Mouse (Mus musculus): Measurements from ENCODE around the gene Wnt2b. TPM values are rescaled to one million over a fixed set of nuclear protein-coding genes. Genes with fewer than 3 reads are reported as not detected.

The Wnt2b gene
- polyA plus RNA-seq, 2 experiments: 0.06 TPM; not detected in 1

GRCm38 (mm10) chr3:104997563-104997962 is 35.8 kb upstream of the Wnt2b start:
- H3K27me3 ChIP-seq (ENCODE audit: control insufficient read depth, insufficient read depth, low read length): no peaks in the 10 kb centered on the region; the same call in 1 of the 2 replicates
- WGBS (ENCODE audit: insufficient replicate concordance): 17% methylated on average over 6 of the region's 6 CpGs

GRCm38 (mm10) chr3:104995707-104996106 is 34.0 kb upstream of the Wnt2b start:
- H3K4me1 ChIP-seq (replicated peaks; ENCODE audit: control insufficient read depth in 2 of 2, insufficient read depth in 2 of 2, low read length in 1 of 2): no peaks in the 10 kb centered on the region
- H3K9me3 ChIP-seq (ENCODE audit: control insufficient read depth, low read length): no peaks in the 10 kb centered on the region
- no peak overlapping the region for H3K4me2 ChIP-seq (ENCODE audit: low read depth)
- ATAC-seq (ENCODE audit: insufficient read depth) (no peak), DNase-seq (ENCODE audit: low read depth in 3 of 3, low spot score in 3 of 3) (no peak)
- H3K36me3 ChIP-seq (replicated peaks; ENCODE audit: control insufficient read depth, insufficient read depth, low read depth): no peaks in the 10 kb centered on the region
- H3K27ac ChIP-seq: no peak overlapping the region
- TF ChIP-seq CTCF (IDR thresholded peaks at IDR 0.05; ENCODE audit: low read depth) (no peak), EP300 (IDR thresholded peaks at IDR 0.05; ENCODE audit: low read depth) (no peak)
- no peak overlapping the region for H3K4me3 ChIP-seq (ENCODE audit: insufficient read depth in 1 of 2, low read depth in 2 of 2, low read length in 2 of 2)
- H3K27me3 ChIP-seq (ENCODE audit: control insufficient read depth, insufficient read depth, low read length): no peaks in the 10 kb centered on the region; the same call in 1 of the 2 replicates
- 45% methylated on average over 7 of the region's 7 CpGs for WGBS (ENCODE audit: insufficient replicate concordance)
- H3K9ac ChIP-seq (replicated peaks): no peak overlapping the region

More at GRCm38 (mm10) chr3:104997563-104997962, 35.8 kb upstream of the Wnt2b start:
- Histone ChIP-seq H3K4me3 (ENCODE audit: insufficient read depth in 1 of 2, low read depth in 2 of 2, low read length in 2 of 2) (no peak overlapping the region), H3K4me2 (ENCODE audit: low read depth) (no peak overlapping the region), H3K9me3 (ENCODE audit: control insufficient read depth, low read length) (no peaks in the 10 kb centered on the region), H3K4me1 (replicated peaks; ENCODE audit: control insufficient read depth in 2 of 2, insufficient read depth in 2 of 2, low read length in 1 of 2) (no peaks in the 10 kb centered on the region), H3K27ac (no peak overlapping the region), H3K9ac (replicated peaks) (no peak overlapping the region), H3K36me3 (replicated peaks; ENCODE audit: control insufficient read depth, insufficient read depth, low read depth) (no peaks in the 10 kb centered on the region)
- ATAC-seq (ENCODE audit: insufficient read depth) (no peak), DNase-seq (ENCODE audit: low read depth in 3 of 3, low spot score in 3 of 3) (no peak)
- TF ChIP-seq EP300 (IDR thresholded peaks at IDR 0.05; ENCODE audit: low read depth) (no peak), CTCF (IDR thresholded peaks at IDR 0.05; ENCODE audit: low read depth) (no peak)

GRCm38 (mm10) chr3:104994415-104994841 is 32.7 kb upstream of the Wnt2b start:
- H3K9me3 ChIP-seq (ENCODE audit: control insufficient read depth, low read length): no peaks in the 10 kb centered on the region
- H3K4me3 ChIP-seq (ENCODE audit: insufficient read depth in 1 of 2, low read depth in 2 of 2, low read length in 2 of 2): no peak overlapping the region
- no peaks in the 10 kb centered on the region; the same call in 1 of the 2 replicates for H3K27me3 ChIP-seq (ENCODE audit: control insufficient read depth, insufficient read depth, low read length)
- ATAC-seq (ENCODE audit: insufficient read depth) (no peak), DNase-seq (ENCODE audit: low read depth in 3 of 3, low spot score in 3 of 3) (no peak)
- no peak overlapping the region for H3K27ac ChIP-seq
- 45% methylated on average over 3 of the region's 3 CpGs for WGBS (ENCODE audit: insufficient replicate concordance)
- H3K9ac ChIP-seq (replicated peaks): no peak overlapping the region
- TF ChIP-seq CTCF (IDR thresholded peaks at IDR 0.05; ENCODE audit: low read depth): no peak
- TF ChIP-seq EP300 (IDR thresholded peaks at IDR 0.05; ENCODE audit: low read depth): no peak
- H3K4me1 ChIP-seq (replicated peaks; ENCODE audit: control insufficient read depth in 2 of 2, insufficient read depth in 2 of 2, low read length in 1 of 2): no peaks in the 10 kb centered on the region
- no peak overlapping the region for H3K4me2 ChIP-seq (ENCODE audit: low read depth)
- no peaks in the 10 kb centered on the region for H3K36me3 ChIP-seq (replicated peaks; ENCODE audit: control insufficient read depth, insufficient read depth, low read depth)

GRCm38 (mm10) chr3:104993800-104994199 is 32.1 kb upstream of the Wnt2b start:
- H3K4me2 ChIP-seq (ENCODE audit: low read depth): no peak overlapping the region
- no peak overlapping the region for H3K27ac ChIP-seq
- no peak for DNase-seq (ENCODE audit: low read depth in 3 of 3, low spot score in 3 of 3)

GRCm38 (mm10) chr3:104992709-104993388 is 31.1 kb upstream of the Wnt2b start:
- Histone ChIP-seq H3K36me3 (replicated peaks; ENCODE audit: control insufficient read depth, insufficient read depth, low read depth) (no peaks in the 10 kb centered on the region), H3K9ac (replicated peaks) (no peak overlapping the region), H3K27ac (no peak overlapping the region), H3K9me3 (ENCODE audit: control insufficient read depth, low read length) (no peaks in the 10 kb centered on the region), H3K4me2 (ENCODE audit: low read depth) (no peak overlapping the region), H3K27me3 (ENCODE audit: control insufficient read depth, insufficient read depth, low read length) (no peaks in the 10 kb centered on the region), H3K4me1 (replicated peaks; ENCODE audit: control insufficient read depth in 2 of 2, insufficient read depth in 2 of 2, low read length in 1 of 2) (no peaks in the 10 kb centered on the region), H3K4me3 (ENCODE audit: insufficient read depth in 1 of 2, low read depth in 2 of 2, low read length in 2 of 2) (no peak overlapping the region)
- TF ChIP-seq CTCF (IDR thresholded peaks at IDR 0.05; ENCODE audit: low read depth) (peak; percentile 94), EP300 (IDR thresholded peaks at IDR 0.05; ENCODE audit: low read depth) (no peak)
- 11% methylated on average over 23 of the region's 23 CpGs for WGBS (ENCODE audit: insufficient replicate concordance)
- peak; percentile 37 to 49 (median 47) for DNase-seq (ENCODE audit: low read depth in 3 of 3, low spot score in 3 of 3)
- peak; percentile 60 for ATAC-seq (ENCODE audit: insufficient read depth)

More at GRCm38 (mm10) chr3:104993800-104994199, 32.1 kb upstream of the Wnt2b start:
- H3K9me3 ChIP-seq (ENCODE audit: control insufficient read depth, low read length): no peaks in the 10 kb centered on the region
- no peak overlapping the region for H3K9ac ChIP-seq (replicated peaks)
- no peaks in the 10 kb centered on the region for H3K36me3 ChIP-seq (replicated peaks; ENCODE audit: control insufficient read depth, insufficient read depth, low read depth)
- TF ChIP-seq EP300 (IDR thresholded peaks at IDR 0.05; ENCODE audit: low read depth) (no peak), CTCF (IDR thresholded peaks at IDR 0.05; ENCODE audit: low read depth) (no peak)
- no peaks in the 10 kb centered on the region; the same call in 1 of the 2 replicates for H3K27me3 ChIP-seq (ENCODE audit: control insufficient read depth, insufficient read depth, low read length)
- no peaks in the 10 kb centered on the region for H3K4me1 ChIP-seq (replicated peaks; ENCODE audit: control insufficient read depth in 2 of 2, insufficient read depth in 2 of 2, low read length in 1 of 2)
- no peak for ATAC-seq (ENCODE audit: insufficient read depth)
- H3K4me3 ChIP-seq (ENCODE audit: insufficient read depth in 1 of 2, low read depth in 2 of 2, low read length in 2 of 2): no peak overlapping the region
- 32% methylated on average over 4 of the region's 4 CpGs for WGBS (ENCODE audit: insufficient replicate concordance)

Data from liver, embryonic 14.5 days (tissue).